Mouse (Mus musculus) left cerebral cortex, adult 8-10 months (tissue): ENCODE results near the gene Olfr372. TPM values are rescaled to one million over a fixed set of nuclear protein-coding genes. Genes with fewer than 3 reads are reported as not detected.
"Not testable (repeated sequence)": the region's sequence is repeated elsewhere in the genome, so short reads cannot be mapped to it uniquely, and the experiment has no call there.

Source experiments
- DNase-seq, 2 experiments: peaks; one replicate each; pipeline ENCODE4 v3.0.0; 2022; ENCODE audit warnings: low spot score in 2 of 2
- total RNA-seq, 4 experiments: library from RNA; stranded (reverse); gene quantifications; 2 replicates each; pipeline ENCODE4 v1.2.4; 2022

The Olfr372 gene
- total RNA-seq, 4 experiments from 2014 or later = not detected

- not testable (repeated sequence) for DNase-seq
These were observed 58.5 kb downstream of the Olfr372 start for GRCm38 (mm10) chr8:72099377-72100103.

- DNase-seq = no peak
These were observed 64.1 kb downstream of the Olfr372 start for GRCm38 (mm10) chr8:72105165-72105564.

- no peak for DNase-seq
These were observed 65.7 kb downstream of the Olfr372 start, which contains the start of gene Olfr374 for GRCm38 (mm10) chr8:72106740-72107139. TSS of gene Olfr374 (plus strand) at chr8:72107040.

Other genes with a start within 250 kb of the Olfr372 start
- gene Zfp709, start 159.2 kb upstream of the Olfr372 start, total RNA-seq = 10 to 100 TPM in 3 of 4 experiments, 1 to 10 TPM in 1; 9.2 to 14.0 (median 11.0) TPM
- gene Zfp882, start 132.6 kb upstream of the Olfr372 start, total RNA-seq = 10 to 100 TPM; 10.7 to 15.0 (median 13.4) TPM
- 10 to 100 TPM; 27.2 to 38.2 (median 32.1) TPM for gene Zfp617, start 132.6 kb upstream of the Olfr372 start, total RNA-seq
- gene Zfp961, start 90.2 kb upstream of the Olfr372 start, total RNA-seq = 10 to 100 TPM; 13.0 to 23.1 (median 19.1) TPM
- gene Cyp4f18, start 31.6 kb upstream of the Olfr372 start, total RNA-seq = not detected
- not detected for gene Olfr373, start 42.0 kb downstream of the Olfr372 start, total RNA-seq
- gene Olfr374, start 65.8 kb downstream of the Olfr372 start, total RNA-seq = under 1 TPM in 1 of 4 experiments, not detected in 3; 0.05 TPM
- gene Tpm4, start 93.8 kb downstream of the Olfr372 start, total RNA-seq = 10 to 100 TPM; 24.2 to 31.4 (median 26.1) TPM
- 10 to 100 TPM; 33.0 to 42.4 (median 40.1) TPM for gene Rab8a, start 120.0 kb downstream of the Olfr372 start, total RNA-seq
- not detected for gene Hsh2d, start 148.4 kb downstream of the Olfr372 start, total RNA-seq
- not detected for gene Cib3, start 171.6 kb downstream of the Olfr372 start, total RNA-seq
- not detected for gene Gm11034, start 172.4 kb downstream of the Olfr372 start, total RNA-seq
- 10 to 100 TPM; 57.9 to 61.4 (median 58.4) TPM for gene Fam32a, start 178.5 kb downstream of the Olfr372 start, total RNA-seq
- gene Ap1m1, start 198.8 kb downstream of the Olfr372 start, total RNA-seq = 10 to 100 TPM; 72.0 to 83.7 (median 76.7) TPM